Mouse (Mus musculus): ENCODE measurements at regions not wholly inside any gene's neighbourhood (a gene's known extent, or its start where the extent isn't known, plus 50 kb on each side); places are given as distances from the start of the nearest gene placed in this dataset.

DNA sequence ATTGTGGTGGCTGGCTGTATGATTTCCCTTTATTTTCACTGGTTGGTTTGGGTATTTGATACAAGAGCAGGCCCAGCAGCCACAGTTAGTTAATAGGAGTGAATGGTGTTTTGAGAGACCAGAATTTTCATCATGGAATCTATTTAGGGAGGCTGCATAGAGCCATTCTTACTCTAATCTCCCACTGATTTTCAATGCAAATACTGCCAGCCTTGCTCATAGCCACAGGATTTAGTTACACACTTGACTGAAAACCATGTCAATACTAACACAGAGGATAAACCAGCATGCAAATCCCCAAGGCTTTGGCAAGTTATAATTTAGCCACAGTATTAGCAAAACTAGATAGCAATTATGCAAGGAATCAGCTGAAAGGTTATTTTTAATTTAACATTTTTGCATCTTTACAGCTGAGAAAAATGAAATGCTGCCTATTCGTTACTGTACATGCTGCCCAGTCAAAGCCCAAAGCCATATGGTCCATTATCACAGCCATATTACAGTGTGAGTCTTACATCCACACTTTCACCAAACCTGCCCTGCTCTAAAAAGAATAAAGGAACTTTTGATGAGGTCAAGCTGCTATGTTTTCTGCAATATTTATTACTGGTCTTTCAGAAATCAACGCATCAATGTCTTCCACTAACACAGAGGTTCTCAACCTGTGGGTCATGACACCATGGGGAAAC is 1000.5 kb upstream of the Flrt2 start:
- no peak for TF ChIP-seq JUND (conservative IDR thresholded peaks at IDR 0.05; ENCODE audit: low read depth, low read length)
- no peak for TF ChIP-seq MYC (IDR thresholded peaks at IDR 0.05; ENCODE audit: low read depth, low read length)
- no peak for TF ChIP-seq CHD2 (IDR thresholded peaks at IDR 0.05; ENCODE audit: low read length)
- no peak for TF ChIP-seq ETS1 (conservative IDR thresholded peaks at IDR 0.05; ENCODE audit: low read depth, low read length)
- no peak for TF ChIP-seq BHLHE40 (IDR thresholded peaks at IDR 0.05; ENCODE audit: low read depth, low read length)
- no peak for TF ChIP-seq GABPA (IDR thresholded peaks at IDR 0.05; ENCODE audit: insufficient replicate concordance, low read depth, low read length)
- TF ChIP-seq JUN (IDR thresholded peaks at IDR 0.05; ENCODE audit: insufficient read depth, low read depth, low read length), result no peak
- TF ChIP-seq SIN3A (IDR thresholded peaks at IDR 0.05; ENCODE audit: low read length), result no peak
- no peak for TF ChIP-seq SMC3 (IDR thresholded peaks at IDR 0.05; ENCODE audit: low read depth, low read length)
- no peak for TF ChIP-seq CHD1 (IDR thresholded peaks at IDR 0.05; ENCODE audit: low read depth, low read length)
- no peak for TF ChIP-seq MEF2A (IDR thresholded peaks at IDR 0.05; ENCODE audit: borderline replicate concordance, low read depth, low read length)
- no peak for TF ChIP-seq ZKSCAN1 (IDR thresholded peaks at IDR 0.05; ENCODE audit: borderline replicate concordance, low read depth, low read length)
- no peak overlapping the region for H3K27ac ChIP-seq (ENCODE audit: insufficient read depth, low read depth)
- DNase-seq (ENCODE audit: extremely low read depth), result no peak
- no peaks in the 10 kb centered on the region for H3K79me2 ChIP-seq (replicated peaks; ENCODE audit: control insufficient read depth, extremely low read depth, insufficient read depth, poor library complexity, severe bottlenecking)
- H3K9me3 ChIP-seq (replicated peaks; ENCODE audit: low read length), result peaks cover 20% of the 10 kb centered on the region
- no peak overlapping the region for H3K4me3 ChIP-seq (replicated peaks in 1 of 3; ENCODE audit: low read depth in 2 of 3, low read length in 2 of 3, poor library complexity in 1 of 3)
- H3K9ac ChIP-seq (ENCODE audit: insufficient read depth, low read depth), result no peak overlapping the region
- H3K27me3 ChIP-seq (replicated peaks), result no peaks in the 10 kb centered on the region
- dilution Hi-C loops (cut with MboI; ENCODE audit: extremely low pct_ligation_motif_present, extremely low pct_unique_long_range_greater_than_20kb, low sequenced_read_pairs), result no loop called here
- in situ Hi-C loops (cut with MboI; ENCODE audit: low pct_ligation_motif_present, low pct_unique_long_range_greater_than_20kb, low sequenced_read_pairs), result no loop called here
- no peaks in the 10 kb centered on the region for H3K4me1 ChIP-seq (ENCODE audit: control insufficient read depth in 1 of 2, insufficient read depth in 2 of 2)
- H3K4me2 ChIP-seq (ENCODE audit: insufficient read depth, low read depth, poor library complexity, severe bottlenecking), result no peak overlapping the region
- H3K36me3 ChIP-seq (replicated peaks in 1 of 2; ENCODE audit: control insufficient read depth in 1 of 2, insufficient read depth in 1 of 2, low read length in 1 of 2), result no peaks in the 10 kb centered on the region

DNA sequence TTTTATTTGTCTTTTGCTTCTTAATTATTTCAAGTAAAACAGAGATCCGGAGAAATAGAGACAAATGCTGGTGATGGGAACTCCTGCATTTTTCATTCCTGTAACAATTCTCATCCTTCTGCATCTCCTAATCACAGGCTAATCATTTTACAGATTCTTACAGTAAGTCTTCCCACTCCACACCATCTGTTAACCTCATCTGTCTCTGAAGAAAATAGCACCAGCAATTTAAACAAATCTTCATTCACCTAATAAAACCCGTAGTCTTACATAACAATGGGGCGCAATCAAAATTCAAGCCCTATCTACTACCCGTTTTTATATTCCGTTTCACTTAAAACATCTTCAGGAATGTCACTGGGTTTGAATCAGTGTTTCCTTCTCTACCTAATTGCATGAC is 960.6 kb upstream of the Flrt2 start:
- Histone ChIP-seq H3K27ac (ENCODE audit: insufficient read depth, low read depth) (no peak overlapping the region), H3K4me2 (ENCODE audit: insufficient read depth, low read depth, poor library complexity, severe bottlenecking) (no peak overlapping the region), H3K36me3 (replicated peaks in 1 of 2; ENCODE audit: control insufficient read depth in 1 of 2, insufficient read depth in 1 of 2, low read length in 1 of 2) (no peaks in the 10 kb centered on the region), H3K27me3 (replicated peaks) (no peaks in the 10 kb centered on the region), H3K79me2 (replicated peaks; ENCODE audit: control insufficient read depth, extremely low read depth, insufficient read depth, poor library complexity, severe bottlenecking) (no peaks in the 10 kb centered on the region), H3K4me1 (ENCODE audit: control insufficient read depth in 1 of 2, insufficient read depth in 2 of 2) (no peaks in the 10 kb centered on the region), H3K9ac (ENCODE audit: insufficient read depth, low read depth) (no peak overlapping the region), H3K4me3 (replicated peaks in 1 of 3; ENCODE audit: low read depth in 2 of 3, low read length in 2 of 3, poor library complexity in 1 of 3) (no peak overlapping the region), H3K9me3 (replicated peaks; ENCODE audit: low read length) (peaks cover 11% of the 10 kb centered on the region)
- no peak for DNase-seq (ENCODE audit: extremely low read depth)
- no peak for TF ChIP-seq RAD21 (IDR thresholded peaks at IDR 0.05; ENCODE audit: low read depth, low read length)
- TF ChIP-seq POLR2A (IDR thresholded peaks at IDR 0.05; ENCODE audit: low read depth, low read length), result no peak
- no peak for TF ChIP-seq SMC3 (IDR thresholded peaks at IDR 0.05; ENCODE audit: low read depth, low read length)
- TF ChIP-seq POLR2AphosphoS2 (IDR thresholded peaks at IDR 0.05; ENCODE audit: low read depth, low read length), result no peak
- TF ChIP-seq E2F4 (IDR thresholded peaks at IDR 0.05; ENCODE audit: insufficient replicate concordance, low read depth, low read length), result no peak
- no peak for TF ChIP-seq CHD1 (IDR thresholded peaks at IDR 0.05; ENCODE audit: low read depth, low read length)
- no peak for TF ChIP-seq ZNF384 (IDR thresholded peaks at IDR 0.05; ENCODE audit: low read depth, low read length)
- no peak for TF ChIP-seq MEF2A (IDR thresholded peaks at IDR 0.05; ENCODE audit: borderline replicate concordance, low read depth, low read length)
- in situ Hi-C loops (cut with MboI; ENCODE audit: low pct_ligation_motif_present, low pct_unique_long_range_greater_than_20kb, low sequenced_read_pairs) (no loop called here), dilution Hi-C loops (cut with MboI; ENCODE audit: extremely low pct_ligation_motif_present, extremely low pct_unique_long_range_greater_than_20kb, low sequenced_read_pairs) (no loop called here)
